Mouse (Mus musculus): ENCODE results near the gene B4galt4. TPM values are rescaled to one million over a fixed set of nuclear protein-coding genes. Genes with fewer than 3 reads are reported as not detected.

Gene B4galt4
- polyA plus RNA-seq (2012; rRNA removed), result 1.3 and 2.7 TPM in 2 replicates

DNA sequence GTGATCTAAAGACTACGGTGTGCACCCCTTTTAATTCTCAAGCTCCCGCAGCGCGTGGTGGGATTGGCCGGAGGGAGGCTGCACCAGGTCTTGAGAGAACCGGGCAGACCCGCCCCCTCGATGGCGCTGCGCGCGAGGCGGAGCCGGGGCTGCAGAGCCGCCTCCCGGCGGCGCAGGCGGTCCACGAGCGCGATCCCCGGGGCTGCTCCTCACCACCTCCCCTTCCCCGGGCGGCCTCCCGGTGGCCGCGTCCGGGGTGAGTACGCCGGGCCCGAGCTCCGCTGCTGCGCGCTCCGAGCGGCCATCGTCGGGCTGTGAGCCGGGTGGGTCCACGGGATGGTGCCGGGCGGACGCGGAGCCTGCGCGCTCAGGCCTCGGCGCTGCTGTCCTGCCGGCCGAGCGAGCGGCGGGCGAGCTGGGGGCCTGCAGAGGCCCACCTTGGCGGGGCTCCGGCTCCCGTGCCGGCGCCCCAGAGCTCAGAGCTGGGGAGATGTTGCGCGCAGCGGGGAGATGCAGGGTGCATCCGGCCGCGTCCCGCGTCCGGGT, at the start of gene B4galt4:
B4galt4 (plus strand) TSS at position 152 of the 546 bp plus-strand sequence.

DNA sequence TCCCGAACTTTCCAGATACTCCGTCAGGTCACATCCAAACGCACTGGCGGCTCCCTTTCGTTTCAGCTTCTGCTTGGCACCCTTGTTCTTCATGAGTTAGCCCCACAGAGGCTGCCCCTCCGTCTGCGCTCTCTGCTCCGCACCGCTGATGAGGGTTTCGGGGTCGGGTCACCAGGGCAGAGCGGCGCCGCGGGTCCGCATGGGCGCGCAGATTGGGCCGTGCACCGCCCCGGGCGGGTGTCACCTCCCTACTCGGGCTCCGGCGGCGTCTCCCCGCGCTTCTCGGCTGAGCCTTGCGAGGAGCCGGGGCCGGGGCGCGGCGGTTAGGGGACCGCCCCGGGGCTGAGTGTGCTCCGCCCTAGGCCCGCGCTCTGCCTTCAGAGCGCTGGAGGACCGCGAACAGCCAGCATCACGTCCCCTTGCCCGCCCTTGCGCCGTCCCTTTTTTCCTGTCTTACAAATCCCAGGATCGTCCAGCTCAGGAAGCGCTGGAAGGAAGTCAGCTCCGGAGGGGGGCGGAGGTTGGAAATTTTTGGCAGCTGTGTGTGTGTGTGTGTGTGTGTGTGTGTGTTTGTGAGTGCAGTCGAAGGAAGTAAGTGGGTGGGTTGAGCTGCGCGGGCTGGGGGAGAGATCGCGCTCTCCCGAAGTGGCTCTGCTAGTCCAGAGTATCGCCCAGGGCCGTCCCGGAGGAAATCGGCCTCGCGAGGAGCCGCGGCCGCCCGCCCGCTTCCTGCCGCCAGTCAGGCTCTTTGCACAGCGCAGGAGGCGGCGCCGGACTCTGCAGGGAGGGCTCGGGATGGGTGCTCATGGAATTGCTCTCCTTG, 29.3 kb upstream of the B4galt4 start, which contains the start of gene Arhgap31:
Arhgap31 (minus strand) TSS at position 694 of the 823 bp plus-strand sequence.

DNA sequence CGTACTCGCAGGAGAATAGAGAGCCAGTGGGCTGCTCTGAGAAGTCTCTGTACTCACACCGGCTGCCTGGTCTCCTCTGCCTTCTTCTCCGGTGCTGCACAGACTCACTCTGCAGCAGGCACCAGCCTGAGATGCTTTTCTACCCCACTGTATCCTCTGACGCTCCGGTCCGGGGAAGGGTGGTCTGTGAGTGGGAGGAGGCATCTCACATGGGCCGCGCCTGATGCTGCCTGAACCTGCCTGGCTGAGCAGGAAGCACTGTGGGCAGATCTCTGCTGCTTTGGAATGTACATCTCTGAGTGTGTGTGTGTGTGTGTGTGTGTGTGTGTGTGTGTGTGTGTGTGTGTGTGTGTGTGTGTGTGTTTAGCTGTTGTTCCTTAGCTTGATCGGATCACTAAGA, 58.0 kb downstream of the B4galt4 start, which contains the start of gene Upk1b:
Upk1b (minus strand) TSS at position 238 of the 400 bp plus-strand sequence.

Other genes starting within 250 kb of the B4galt4 start
- 16.2 and 41.3 TPM in 2 replicates for gene Timmdc1, start 219.6 kb upstream of the B4galt4 start, polyA plus RNA-seq (2012; rRNA removed)
- gene Poglut1, start 192.0 kb upstream of the B4galt4 start, polyA plus RNA-seq (2012; rRNA removed), result 4.5 and 5.1 TPM in 2 replicates
- gene Tmem39a, start 183.6 kb upstream of the B4galt4 start, polyA plus RNA-seq (2012; rRNA removed), result 17.3 and 23.3 TPM in 2 replicates
- gene Arhgap31, start 29.0 kb upstream of the B4galt4 start, polyA plus RNA-seq (2012; rRNA removed), result 1.0 and 1.4 TPM in 2 replicates
- 0.51 and 0.83 TPM in 2 replicates for gene Upk1b, start 58.1 kb downstream of the B4galt4 start, polyA plus RNA-seq (2012; rRNA removed)
- gene 4930435E12Rik, start 86.5 kb downstream of the B4galt4 start, polyA plus RNA-seq (2012; rRNA removed), result not detected in 2 replicates
- gene Igsf11, start 150.4 kb downstream of the B4galt4 start, polyA plus RNA-seq (2012; rRNA removed), result 0.35 and 0.70 TPM in 2 replicates